Mouse (Mus musculus): ENCODE results near the gene Lrrc32.

Gene Lrrc32

GRCm38 (mm10) chr7:98489131-98489530, at the start of gene Lrrc32:
Gene Lrrc32 (plus strand): TSS chr7:98489283.
- no peak for DNase-seq (ENCODE audit: extremely low read depth, insufficient read length, low spot score)

DNA sequence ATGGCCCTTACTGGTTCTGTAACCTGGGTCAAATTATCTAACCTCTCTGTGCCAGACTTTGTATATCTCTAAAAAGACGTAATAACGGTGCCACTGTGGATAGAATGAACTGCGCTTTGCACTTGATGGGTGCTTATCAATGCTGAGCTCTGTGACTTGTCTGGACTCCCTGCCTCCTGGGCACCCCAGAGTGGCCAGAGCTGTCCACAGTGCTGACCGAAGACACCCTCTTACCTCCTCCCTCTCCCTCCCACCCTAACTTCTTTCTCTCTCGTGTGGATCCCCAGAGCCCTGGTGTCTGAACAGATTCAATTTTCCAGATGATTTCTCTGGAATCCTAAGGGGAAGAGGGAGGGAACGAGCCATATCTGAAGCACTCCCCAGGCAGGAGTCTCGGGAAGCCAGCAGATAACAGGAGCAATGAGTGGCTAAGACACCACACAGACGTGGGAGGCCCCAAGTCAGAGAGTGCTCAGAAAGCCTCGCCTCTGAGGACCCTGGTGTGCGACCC, 49.1 kb upstream of the Lrrc32 start, which contains the start of gene Gucy2d:
Gucy2d (plus strand) TSS at position 461 of the 511 bp plus-strand sequence.
- no peak for DNase-seq (ENCODE audit: extremely low read depth, insufficient read length, low spot score)

GRCm38 (mm10) chr7:98446873-98447272, 42.2 kb upstream of the Lrrc32 start:
- DNase-seq (ENCODE audit: extremely low read depth, insufficient read length, low spot score), result no peak

DNA sequence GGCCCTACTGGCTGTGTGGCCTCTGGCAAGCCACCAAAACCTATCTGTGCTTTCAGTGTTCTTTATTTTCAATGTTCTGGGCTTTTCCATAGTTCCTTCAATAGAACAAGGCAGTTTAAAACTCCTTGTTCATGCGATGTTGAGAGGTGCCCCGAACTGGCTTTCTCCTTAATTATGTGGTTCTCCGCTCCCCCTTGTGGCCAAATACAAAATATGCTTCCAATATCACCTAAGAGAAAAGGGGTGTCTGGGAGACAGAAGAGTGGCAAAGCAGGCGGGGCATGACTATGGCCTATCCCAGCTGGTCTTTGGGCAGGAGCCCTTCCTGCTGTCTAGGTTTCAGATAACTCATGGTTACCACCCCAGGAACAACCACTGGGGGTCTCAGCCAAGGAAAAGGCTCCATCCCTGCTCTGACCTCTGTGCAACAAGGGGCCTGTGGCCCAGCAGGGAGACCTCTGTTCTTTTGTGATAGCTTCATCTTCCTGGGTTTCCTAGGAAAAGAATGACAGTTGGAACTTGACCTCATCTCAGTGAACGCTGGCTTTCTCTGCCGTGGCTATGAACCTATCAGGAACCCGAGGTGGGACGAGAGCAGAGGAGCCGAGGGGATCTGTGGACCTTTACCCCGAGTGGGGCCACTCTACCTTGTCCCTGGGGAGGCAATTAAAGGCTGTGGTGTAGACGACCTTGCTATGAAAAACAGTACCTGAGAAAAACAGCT, 41.3 kb upstream of the Lrrc32 start:
- no peak for DNase-seq (ENCODE audit: extremely low read depth, insufficient read length, low spot score)

- no peak for DNase-seq (ENCODE audit: extremely low read depth, insufficient read length, low spot score)
Measured at GRCm38 (mm10) chr7:98448309-98448630, 40.8 kb upstream of the Lrrc32 start.

- no peak for DNase-seq (ENCODE audit: extremely low read depth, insufficient read length, low spot score)
Measured at GRCm38 (mm10) chr7:98449696-98450095, 39.4 kb upstream of the Lrrc32 start.

DNA sequence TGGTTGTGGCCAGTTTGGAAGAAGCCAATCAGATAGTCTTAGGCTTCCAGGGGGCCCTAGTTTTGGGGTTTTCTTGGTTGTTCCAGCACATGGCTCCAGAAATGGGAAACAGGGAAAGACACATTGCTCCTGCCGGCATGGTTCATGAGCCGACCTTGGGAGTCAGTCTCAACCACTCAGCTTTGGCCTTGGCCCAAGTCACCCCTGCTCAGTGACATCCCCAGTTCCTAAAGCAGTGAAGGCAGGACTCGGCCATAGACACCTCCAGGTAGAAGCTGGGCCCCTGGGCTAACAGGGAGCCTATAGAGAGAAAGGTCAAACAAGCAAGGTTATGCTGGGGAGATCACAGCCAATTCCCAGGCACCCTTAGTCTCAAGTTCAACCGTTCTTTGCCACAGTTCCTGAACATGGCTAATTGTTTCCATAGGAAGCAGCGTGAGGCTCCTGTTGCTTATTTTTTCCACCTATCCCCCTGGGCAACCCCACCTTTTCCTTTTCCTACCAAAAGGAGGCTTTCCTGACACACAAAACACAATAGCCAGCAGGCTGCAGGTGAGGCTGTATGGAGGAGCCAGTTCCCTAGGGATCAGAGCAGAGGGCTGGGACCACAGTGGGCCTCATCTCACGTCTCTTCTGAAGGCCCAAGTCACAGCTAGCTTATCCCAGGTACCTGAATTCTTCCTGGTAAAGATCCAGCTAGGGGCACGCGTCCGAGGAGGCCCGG, 34.5 kb upstream of the Lrrc32 start:
- no peak for DNase-seq (ENCODE audit: extremely low read depth, insufficient read length, low spot score)

DNA sequence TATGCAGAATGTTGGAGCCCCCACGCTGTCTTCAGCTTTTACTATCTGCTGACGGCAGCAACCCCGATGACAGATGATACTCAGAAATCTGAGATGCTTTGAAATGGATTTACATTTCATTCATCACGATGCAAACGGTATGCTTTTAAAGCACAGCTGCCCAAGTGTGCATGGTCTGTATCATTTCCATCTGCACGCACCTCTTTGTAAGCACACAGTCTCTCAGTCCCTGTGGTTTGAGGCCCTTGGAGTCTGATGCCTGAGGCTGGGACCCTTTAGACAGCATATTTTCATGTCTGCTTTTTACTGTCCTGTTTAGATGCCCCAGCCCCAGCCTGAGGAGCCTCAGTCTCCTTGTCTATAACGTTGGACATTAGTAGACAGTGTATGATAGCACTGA, 28.8 kb upstream of the Lrrc32 start:
- no peak for DNase-seq (ENCODE audit: extremely low read depth, insufficient read length, low spot score)

- DNase-seq (ENCODE audit: extremely low read depth, insufficient read length, low spot score), result peak; percentile 39
Measured at GRCm38 (mm10) chr7:98469089-98469488, 20.0 kb upstream of the Lrrc32 start.

DNA sequence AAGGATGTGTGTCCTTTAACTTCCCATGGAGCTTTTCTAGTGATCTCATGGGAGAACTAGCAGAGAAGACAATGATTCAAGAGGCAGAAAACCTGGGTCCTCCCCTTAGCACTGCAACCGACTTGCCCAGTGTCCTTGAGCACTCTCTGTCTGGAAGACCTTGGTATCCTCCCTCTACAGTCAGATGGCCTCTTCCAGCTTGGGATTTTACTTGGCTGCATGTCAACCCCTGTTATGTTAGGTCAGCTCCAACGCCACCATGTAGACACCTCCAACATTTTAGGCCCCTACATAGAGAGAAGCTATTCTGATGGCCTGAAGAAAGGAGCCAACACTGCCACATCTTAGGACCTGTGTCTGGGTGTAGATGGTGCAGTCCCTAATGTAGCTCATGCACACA, 16.6 kb upstream of the Lrrc32 start:
- no peak for DNase-seq (ENCODE audit: extremely low read depth, insufficient read length, low spot score)

- DNase-seq (ENCODE audit: extremely low read depth, insufficient read length, low spot score), result no peak
Measured at GRCm38 (mm10) chr7:98474558-98474957, 14.5 kb upstream of the Lrrc32 start.

GRCm38 (mm10) chr7:98477153-98477552, 11.9 kb upstream of the Lrrc32 start:
- no peak for DNase-seq (ENCODE audit: extremely low read depth, insufficient read length, low spot score)

GRCm38 (mm10) chr7:98480481-98480880, 8.6 kb upstream of the Lrrc32 start:
- DNase-seq (ENCODE audit: extremely low read depth, insufficient read length, low spot score), result no peak

DNA sequence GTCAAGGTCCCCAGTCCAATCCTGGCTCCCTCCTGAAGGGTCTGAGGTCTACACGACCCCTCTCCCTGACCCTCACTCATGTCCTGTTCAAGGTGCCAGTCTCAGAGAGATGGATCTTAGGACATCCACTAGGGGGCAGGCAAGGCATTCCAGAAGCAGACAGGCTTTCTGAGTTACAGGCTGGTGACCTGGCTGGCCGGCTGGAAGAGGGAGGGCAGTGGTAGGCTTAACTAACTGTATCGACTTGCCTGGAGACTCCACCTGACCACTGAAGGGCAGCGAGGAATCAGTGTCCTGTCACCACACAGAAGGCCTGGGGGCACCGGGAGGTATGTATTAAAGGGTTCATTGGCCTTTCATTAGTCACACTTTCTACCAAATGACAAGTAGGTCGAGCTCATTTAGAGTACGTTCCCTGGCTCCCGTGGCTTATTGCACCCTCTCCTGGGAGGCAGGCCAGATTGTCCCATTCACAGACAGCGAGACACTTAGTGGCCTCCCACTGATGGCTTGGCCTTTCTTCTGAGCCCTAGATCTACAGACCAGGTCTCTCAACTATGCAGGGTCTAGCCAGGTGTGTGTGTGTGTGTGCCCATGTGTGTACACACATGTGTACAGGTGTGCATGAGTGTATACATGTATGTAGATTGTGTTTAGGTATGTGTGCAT, 7.9 kb upstream of the Lrrc32 start:
- DNase-seq (ENCODE audit: extremely low read depth, insufficient read length, low spot score), result peak; percentile 67

DNA sequence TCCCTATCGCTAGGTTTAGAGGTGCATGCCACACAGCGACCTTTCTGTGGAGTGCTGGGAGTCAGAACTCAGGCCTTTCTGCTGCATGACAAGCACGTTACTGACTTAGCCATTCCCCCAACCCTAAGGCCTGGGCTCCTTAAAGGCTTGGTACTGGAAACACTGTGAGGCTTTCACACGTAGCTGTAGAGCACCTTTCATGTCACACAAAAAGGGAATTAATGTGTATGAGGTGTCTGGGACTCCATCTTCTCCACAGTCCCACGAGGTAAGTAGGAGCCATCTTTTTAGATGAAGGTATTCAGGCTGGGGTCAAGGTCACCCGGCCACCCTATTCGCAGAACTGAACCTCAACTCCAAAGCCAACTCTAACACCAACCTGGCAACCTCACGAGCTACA, 7.2 kb upstream of the Lrrc32 start:
- DNase-seq (ENCODE audit: extremely low read depth, insufficient read length, low spot score), result no peak

- no peak for DNase-seq (ENCODE audit: extremely low read depth, insufficient read length, low spot score)
Measured at GRCm38 (mm10) chr7:98482551-98483267, 6.4 kb upstream of the Lrrc32 start.

GRCm38 (mm10) chr7:98483268-98483607, 5.8 kb upstream of the Lrrc32 start:
- no peak for DNase-seq (ENCODE audit: extremely low read depth, insufficient read length, low spot score)

- no peak for DNase-seq (ENCODE audit: extremely low read depth, insufficient read length, low spot score)
Measured at GRCm38 (mm10) chr7:98484878-98485277, 4.2 kb upstream of the Lrrc32 start.

GRCm38 (mm10) chr7:98485508-98485907, 3.6 kb upstream of the Lrrc32 start:
- no peak for DNase-seq (ENCODE audit: extremely low read depth, insufficient read length, low spot score)

DNA sequence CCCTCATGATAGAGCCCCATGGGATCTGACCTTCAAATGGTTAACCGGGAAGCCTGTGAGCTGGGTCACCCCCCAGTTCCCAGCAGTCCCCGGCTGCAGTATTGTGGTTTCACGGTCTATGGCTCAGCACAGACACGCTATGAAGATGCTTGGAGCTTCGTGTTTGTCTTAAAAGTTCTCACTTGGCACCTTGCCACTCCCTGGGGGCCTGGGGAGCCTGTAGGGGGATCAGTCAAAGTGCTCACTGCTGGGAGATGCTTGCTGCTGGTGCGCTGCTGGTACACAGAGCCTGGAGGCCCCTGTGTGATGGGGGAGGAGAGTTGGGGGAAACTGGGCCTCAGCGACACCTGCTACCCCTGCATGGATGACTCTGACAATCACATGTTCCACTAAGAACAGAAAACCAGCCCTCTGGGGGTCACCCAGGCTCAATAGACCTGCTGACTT, 2.6 kb upstream of the Lrrc32 start:
- no peak for DNase-seq (ENCODE audit: extremely low read depth, insufficient read length, low spot score)

All from 3134 (cell line).